Mouse (Mus musculus) spleen, adult 2 months (tissue): ENCODE measurements around the gene Tnpo2.

Source experiments
- CTCF ChIP-seq: fragments of 200-500 bp; IDR thresholded peaks from 2 replicates; pipeline ENCODE4 v1.5.1; 2011; ENCODE audit warnings: mild to moderate bottlenecking, inconsistent platforms; ENCODE audit not compliant: insufficient read depth, insufficient read length, insufficient replicate concordance; ENCODE audit errors: extremely low read depth
- POLR2A ChIP-seq: fragments of 200-500 bp; IDR thresholded peaks from 2 replicates; pipeline ENCODE4 v1.6.1; 2011; ENCODE audit warnings: low read depth, low read length, inconsistent platforms

DNA sequence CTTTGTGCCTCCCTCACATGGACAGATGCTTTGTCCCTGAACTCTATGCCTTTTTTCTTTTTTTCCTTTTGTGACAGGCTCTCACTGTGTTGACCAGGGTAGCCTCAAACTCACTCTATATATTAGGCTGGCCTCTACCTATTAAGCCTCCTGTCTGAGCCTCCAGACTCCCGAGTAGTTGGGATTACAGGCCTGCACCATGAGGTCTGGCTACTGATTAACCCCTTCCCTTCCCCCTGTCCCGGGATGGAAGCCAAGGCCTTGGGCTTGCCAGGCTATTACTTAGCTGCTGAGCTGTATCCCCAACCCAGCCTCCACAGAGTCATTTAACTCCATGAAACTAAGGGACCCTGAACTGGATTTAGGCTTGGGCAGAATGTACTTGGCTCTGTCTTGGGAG lies 28.5 kb downstream of the Tnpo2 start:
- no peak for TF ChIP-seq CTCF
- no peak for TF ChIP-seq POLR2A
